Mouse (Mus musculus): ENCODE results near the gene Mtif3. TPM values are rescaled to one million over a fixed set of nuclear protein-coding genes. Genes with fewer than 3 reads are reported as not detected.

Mtif3 gene
- 30.0 and 32.3 TPM in 2 replicates for polyA plus RNA-seq (2014; fragmentation: Nextera tagmentation; extraction: Ambion mirVana)

- Histone ChIP-seq H3K4me3 (replicated peaks; ENCODE audit: low read depth, low read length) (peak within 1 kb of the TSS; percentile 86), H3K27ac (replicated peaks; ENCODE audit: low read depth, low read length) (peak within 1 kb of the TSS; percentile 67), H3K9me3 (ENCODE audit: control insufficient read depth, low read length) (no peaks in the 10 kb centered on the region), H3K4me1 (ENCODE audit: control insufficient read depth, insufficient read depth, low read length) (peaks cover 7% of the 10 kb centered on the region), H3K36me3 (ENCODE audit: control insufficient read depth, insufficient read depth, low read length) (peaks cover 16% of the 10 kb centered on the region), H3K9ac (replicated peaks; ENCODE audit: low read length) (peak within 1 kb of the TSS; percentile 75), H3K4me2 (ENCODE audit: low read length) (peak within 1 kb of the TSS; percentile 73), H3K27me3 (ENCODE audit: control insufficient read depth, insufficient read depth, low read length) (no peaks in the 10 kb centered on the region)
- WGBS = 2% methylated on average over 46 of the region's 46 CpGs
- DNase-seq (peak; percentile 95), ATAC-seq (ENCODE audit: low FRiP score, low TSS enrichment) (peak; percentile 80)
Measured at GRCm38 (mm10) chr5:146963118-146963936, at the start of gene Mtif3. Mtif3 (minus strand) TSS chr5:146963800.

GRCm38 (mm10) chr5:147011333-147011732 is 47.7 kb upstream of the Mtif3 start:
- no peaks in the 10 kb centered on the region for H3K4me1 ChIP-seq (ENCODE audit: control insufficient read depth, insufficient read depth, low read length)
- 78% methylated on average over 10 of the region's 10 CpGs for WGBS
- H3K4me3 ChIP-seq (replicated peaks; ENCODE audit: low read depth, low read length) = no peak overlapping the region
- H3K9ac ChIP-seq (replicated peaks; ENCODE audit: low read length) = no peak overlapping the region
- no peaks in the 10 kb centered on the region for H3K27me3 ChIP-seq (ENCODE audit: control insufficient read depth, insufficient read depth, low read length)
- no peaks in the 10 kb centered on the region for H3K9me3 ChIP-seq (ENCODE audit: control insufficient read depth, low read length)
- ATAC-seq (ENCODE audit: low FRiP score, low TSS enrichment) (no peak), DNase-seq (no peak)
- no peaks in the 10 kb centered on the region for H3K36me3 ChIP-seq (ENCODE audit: control insufficient read depth, insufficient read depth, low read length)
- H3K27ac ChIP-seq (replicated peaks; ENCODE audit: low read depth, low read length) = no peak overlapping the region
- no peak overlapping the region for H3K4me2 ChIP-seq (ENCODE audit: low read length)

GRCm38 (mm10) chr5:147003303-147003702 is 39.7 kb upstream of the Mtif3 start:
- no peak for DNase-seq
- H3K36me3 ChIP-seq (ENCODE audit: control insufficient read depth, insufficient read depth, low read length) = no peaks in the 10 kb centered on the region
- H3K4me2 ChIP-seq (ENCODE audit: low read length) = no peak overlapping the region
- H3K27ac ChIP-seq (replicated peaks; ENCODE audit: low read depth, low read length) = no peak overlapping the region
- H3K4me1 ChIP-seq (ENCODE audit: control insufficient read depth, insufficient read depth, low read length) = no peaks in the 10 kb centered on the region
- H3K9me3 ChIP-seq (ENCODE audit: control insufficient read depth, low read length) = no peaks in the 10 kb centered on the region
- 77% methylated on average over 1 of the region's 1 CpGs for WGBS
- no peak overlapping the region for H3K4me3 ChIP-seq (replicated peaks; ENCODE audit: low read depth, low read length)
- no peak overlapping the region for H3K9ac ChIP-seq (replicated peaks; ENCODE audit: low read length)
- H3K27me3 ChIP-seq (ENCODE audit: control insufficient read depth, insufficient read depth, low read length) = no peaks in the 10 kb centered on the region
- no peak for ATAC-seq (ENCODE audit: low FRiP score, low TSS enrichment)

- Histone ChIP-seq H3K9me3 (ENCODE audit: control insufficient read depth, low read length) (no peaks in the 10 kb centered on the region), H3K9ac (replicated peaks; ENCODE audit: low read length) (no peak overlapping the region), H3K4me2 (ENCODE audit: low read length) (no peak overlapping the region), H3K4me1 (ENCODE audit: control insufficient read depth, insufficient read depth, low read length) (no peaks in the 10 kb centered on the region), H3K4me3 (replicated peaks; ENCODE audit: low read depth, low read length) (no peak overlapping the region), H3K27ac (replicated peaks; ENCODE audit: low read depth, low read length) (no peak overlapping the region), H3K27me3 (ENCODE audit: control insufficient read depth, insufficient read depth, low read length) (no peaks in the 10 kb centered on the region), H3K36me3 (ENCODE audit: control insufficient read depth, insufficient read depth, low read length) (no peaks in the 10 kb centered on the region)
- 88% methylated on average over 4 of the region's 4 CpGs for WGBS
- ATAC-seq (ENCODE audit: low FRiP score, low TSS enrichment) = no peak
- no peak for DNase-seq
Measured at GRCm38 (mm10) chr5:147001312-147001711, 37.7 kb upstream of the Mtif3 start.

- ATAC-seq (ENCODE audit: low FRiP score, low TSS enrichment) (no peak), DNase-seq (no peak)
- H3K4me3 ChIP-seq (replicated peaks; ENCODE audit: low read depth, low read length) = no peak overlapping the region
- H3K9me3 ChIP-seq (ENCODE audit: control insufficient read depth, low read length) = no peaks in the 10 kb centered on the region
- no peaks in the 10 kb centered on the region for H3K36me3 ChIP-seq (ENCODE audit: control insufficient read depth, insufficient read depth, low read length)
- WGBS = 92% methylated on average over 12 of the region's 12 CpGs
- H3K4me1 ChIP-seq (ENCODE audit: control insufficient read depth, insufficient read depth, low read length) = no peaks in the 10 kb centered on the region
- H3K9ac ChIP-seq (replicated peaks; ENCODE audit: low read length) = no peak overlapping the region
- H3K4me2 ChIP-seq (ENCODE audit: low read length) = no peak overlapping the region
- H3K27ac ChIP-seq (replicated peaks; ENCODE audit: low read depth, low read length) = no peak overlapping the region
- H3K27me3 ChIP-seq (ENCODE audit: control insufficient read depth, insufficient read depth, low read length) = no peaks in the 10 kb centered on the region
Measured at GRCm38 (mm10) chr5:146998802-146999201, 35.2 kb upstream of the Mtif3 start.

- 85% methylated on average over 7 of the region's 7 CpGs for WGBS
- ATAC-seq (ENCODE audit: low FRiP score, low TSS enrichment) (no peak), DNase-seq (no peak)
- no peaks in the 10 kb centered on the region for H3K27me3 ChIP-seq (ENCODE audit: control insufficient read depth, insufficient read depth, low read length)
- no peaks in the 10 kb centered on the region for H3K36me3 ChIP-seq (ENCODE audit: control insufficient read depth, insufficient read depth, low read length)
- no peaks in the 10 kb centered on the region for H3K4me1 ChIP-seq (ENCODE audit: control insufficient read depth, insufficient read depth, low read length)
- no peaks in the 10 kb centered on the region for H3K9me3 ChIP-seq (ENCODE audit: control insufficient read depth, low read length)
- H3K4me3 ChIP-seq (replicated peaks; ENCODE audit: low read depth, low read length) = no peak overlapping the region
- no peak overlapping the region for H3K27ac ChIP-seq (replicated peaks; ENCODE audit: low read depth, low read length)
- no peak overlapping the region for H3K4me2 ChIP-seq (ENCODE audit: low read length)
- no peak overlapping the region for H3K9ac ChIP-seq (replicated peaks; ENCODE audit: low read length)
Measured at GRCm38 (mm10) chr5:146996812-146997211, 33.2 kb upstream of the Mtif3 start.

GRCm38 (mm10) chr5:146994973-146995372 is 31.4 kb upstream of the Mtif3 start:
- Histone ChIP-seq H3K4me1 (ENCODE audit: control insufficient read depth, insufficient read depth, low read length) (no peaks in the 10 kb centered on the region), H3K27me3 (ENCODE audit: control insufficient read depth, insufficient read depth, low read length) (no peaks in the 10 kb centered on the region), H3K36me3 (ENCODE audit: control insufficient read depth, insufficient read depth, low read length) (no peaks in the 10 kb centered on the region), H3K4me2 (ENCODE audit: low read length) (no peak overlapping the region), H3K27ac (replicated peaks; ENCODE audit: low read depth, low read length) (no peak overlapping the region), H3K9me3 (ENCODE audit: control insufficient read depth, low read length) (no peaks in the 10 kb centered on the region), H3K4me3 (replicated peaks; ENCODE audit: low read depth, low read length) (no peak overlapping the region), H3K9ac (replicated peaks; ENCODE audit: low read length) (no peak overlapping the region)
- ATAC-seq (ENCODE audit: low FRiP score, low TSS enrichment) (no peak), DNase-seq (no peak)
- 77% methylated on average over 6 of the region's 6 CpGs for WGBS

- no peak overlapping the region for H3K27ac ChIP-seq (replicated peaks; ENCODE audit: low read depth, low read length)
- no peaks in the 10 kb centered on the region for H3K36me3 ChIP-seq (ENCODE audit: control insufficient read depth, insufficient read depth, low read length)
- 91% methylated on average over 8 of the region's 8 CpGs for WGBS
- H3K27me3 ChIP-seq (ENCODE audit: control insufficient read depth, insufficient read depth, low read length) = no peaks in the 10 kb centered on the region
- H3K4me1 ChIP-seq (ENCODE audit: control insufficient read depth, insufficient read depth, low read length) = no peaks in the 10 kb centered on the region
- no peaks in the 10 kb centered on the region for H3K9me3 ChIP-seq (ENCODE audit: control insufficient read depth, low read length)
- no peak overlapping the region for H3K4me2 ChIP-seq (ENCODE audit: low read length)
- DNase-seq = no peak
- no peak for ATAC-seq (ENCODE audit: low FRiP score, low TSS enrichment)
- no peak overlapping the region for H3K4me3 ChIP-seq (replicated peaks; ENCODE audit: low read depth, low read length)
- no peak overlapping the region for H3K9ac ChIP-seq (replicated peaks; ENCODE audit: low read length)
Measured at GRCm38 (mm10) chr5:146993509-146993908, 29.9 kb upstream of the Mtif3 start.

GRCm38 (mm10) chr5:146989051-146989450 is 25.5 kb upstream of the Mtif3 start:
- Histone ChIP-seq H3K4me2 (ENCODE audit: low read length) (no peak overlapping the region), H3K36me3 (ENCODE audit: control insufficient read depth, insufficient read depth, low read length) (no peaks in the 10 kb centered on the region), H3K9me3 (ENCODE audit: control insufficient read depth, low read length) (no peaks in the 10 kb centered on the region), H3K27me3 (ENCODE audit: control insufficient read depth, insufficient read depth, low read length) (no peaks in the 10 kb centered on the region), H3K4me3 (replicated peaks; ENCODE audit: low read depth, low read length) (no peak overlapping the region), H3K27ac (replicated peaks; ENCODE audit: low read depth, low read length) (no peak overlapping the region), H3K9ac (replicated peaks; ENCODE audit: low read length) (no peak overlapping the region), H3K4me1 (ENCODE audit: control insufficient read depth, insufficient read depth, low read length) (no peaks in the 10 kb centered on the region)
- DNase-seq = no peak
- ATAC-seq (ENCODE audit: low FRiP score, low TSS enrichment) = no peak
- 78% methylated on average over 5 of the region's 5 CpGs for WGBS
